Mouse (Mus musculus): ENCODE results near the gene Gm8693.
"Not testable (repeated sequence)": the region's sequence is repeated elsewhere in the genome, so short reads cannot be mapped to it uniquely, and the experiment has no call there.

Gene Gm8693

DNA sequence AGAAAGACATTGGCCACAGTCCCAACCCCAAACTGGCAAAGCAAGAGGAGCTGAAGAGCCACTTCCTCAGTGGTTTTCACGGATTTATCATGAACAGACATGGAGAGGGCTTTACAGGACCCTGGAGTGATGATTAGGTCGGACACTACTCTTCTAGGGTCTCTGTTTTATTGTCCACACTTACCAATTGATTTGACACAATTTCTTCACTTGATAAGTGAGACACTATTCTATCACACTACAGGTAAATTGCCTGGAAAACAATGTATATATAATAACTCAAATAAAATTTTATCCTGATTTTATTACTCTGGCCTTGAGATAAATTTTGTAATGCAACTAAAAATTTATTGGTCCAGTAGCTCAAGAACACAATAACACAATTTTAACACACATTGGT, at the start of gene Gm8693:
Gene Gm8693, minus strand, starts transcription at position 101 of the 400 bp plus-strand sequence.
- DNase-seq (ENCODE audit: low spot score in 2 of 2) = not testable (repeated sequence)

DNA sequence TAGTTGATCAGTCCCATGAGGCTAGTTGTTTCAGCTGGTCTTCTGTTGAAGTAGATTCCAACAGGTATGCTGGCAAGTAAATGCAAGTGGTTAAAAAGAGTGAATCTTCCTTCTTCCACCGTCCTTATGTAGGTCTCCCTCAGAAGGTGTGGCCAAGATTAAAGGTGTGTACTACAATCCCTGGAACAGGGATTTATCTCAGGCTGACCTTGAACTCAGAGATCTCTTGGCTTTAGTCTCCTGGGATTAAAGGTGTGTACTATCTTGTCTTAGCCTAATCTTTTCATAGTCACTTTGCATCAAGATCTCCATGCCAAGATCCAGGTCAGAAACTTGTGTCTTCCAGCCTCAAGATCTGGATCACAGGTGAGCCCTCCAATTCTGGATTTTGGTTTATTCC, 27.5 kb upstream of the Gm8693 start, which contains the start of gene Gm4567:
Gene Gm4567, minus strand, starts transcription at position 101 of the 400 bp plus-strand sequence.
- DNase-seq (ENCODE audit: low spot score in 2 of 2) = not testable (repeated sequence)

DNA sequence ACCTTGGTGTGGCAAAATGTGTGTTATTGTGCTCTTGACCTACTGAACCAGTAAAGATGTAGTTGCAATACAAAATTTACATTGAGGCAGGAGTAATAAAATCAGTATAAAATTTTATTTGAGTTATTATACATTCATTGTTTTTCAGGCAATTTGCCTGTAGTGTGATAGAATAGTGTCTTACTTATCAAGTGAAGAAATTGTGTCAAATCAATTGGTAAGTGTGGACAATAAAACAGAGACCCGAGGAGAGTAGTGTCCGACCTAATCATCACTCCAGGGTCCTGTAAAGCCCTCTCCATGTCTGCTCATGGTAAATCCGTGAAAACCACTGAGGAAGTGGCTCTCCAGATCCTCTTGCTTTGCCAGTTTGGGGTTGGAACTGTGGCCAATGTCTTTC, 34.4 kb downstream of the Gm8693 start, which contains the start of gene Vmn1r155:
Gene Vmn1r155, plus strand, starts transcription at position 301 of the 400 bp plus-strand sequence.
- not testable (repeated sequence) for DNase-seq (ENCODE audit: low spot score in 2 of 2)
